Mouse (Mus musculus) forebrain, embryonic 16.5 days (tissue): ENCODE measurements around the gene Rph3al. TPM values are rescaled to one million over a fixed set of nuclear protein-coding genes. Genes with fewer than 3 reads are reported as not detected.

Experiments
- ATAC-seq: fragments of 200-750 bp; cut with Nextera tagmentation; 2 replicates; pipeline ENCODE4 v1.8.0; 2017; ENCODE audit warnings: mild to moderate bottlenecking, moderate library complexity
- H3K27ac ChIP-seq: fragments of 300-500 bp; sonication (generic); 2 replicates; pipeline ENCODE4 v1.5.1; 2014; ENCODE audit warnings: low read length, control low read depth
- H3K27me3 ChIP-seq: fragments of 300-500 bp; sonication (generic); replicated peaks from 2 replicates; pipeline ENCODE4 v1.6.1; 2014; ENCODE audit warnings: low read length; ENCODE audit not compliant: control insufficient read depth, insufficient read depth
- H3K36me3 ChIP-seq: fragments of 300-500 bp; sonication (generic); 2 replicates; pipeline ENCODE4 v1.6.1; 2014; ENCODE audit not compliant: control insufficient read depth, insufficient read depth
- H3K4me1 ChIP-seq: fragments of 300-500 bp; sonication (generic); replicated peaks from 2 replicates; pipeline ENCODE4 v1.6.1; 2014; ENCODE audit warnings: low read length; ENCODE audit not compliant: control insufficient read depth, insufficient read depth
- H3K4me2 ChIP-seq: fragments of 300-500 bp; sonication (generic); 2 replicates; pipeline ENCODE4 v1.6.1; 2014; ENCODE audit warnings: mild to moderate bottlenecking, low read length, control low read depth
- H3K4me3 ChIP-seq: fragments of 300-500 bp; sonication (generic); replicated peaks from 2 replicates; pipeline ENCODE4 v1.5.1; 2014; ENCODE audit warnings: mild to moderate bottlenecking, low read length, control low read depth
- H3K9ac ChIP-seq: fragments of 300-500 bp; sonication (generic); replicated peaks from 2 replicates; pipeline ENCODE4 v1.6.1; 2014; ENCODE audit warnings: low read depth, low read length, control low read depth
- H3K9me3 ChIP-seq: fragments of 300-500 bp; sonication (generic); 2 replicates; pipeline ENCODE4 v1.6.1; 2016; ENCODE audit warnings: low read length; ENCODE audit not compliant: control insufficient read depth
- WGBS: fragments of 180-500 bp; shearing (Covaris S2); extraction: QIAGEN DNeasy Blood & Tissue Kit; methylation state at CpG from one replicate; pipeline ENCODE4 v1.1.7; 2014; 5-methylcytosine and 5-hydroxymethylcytosine counted together
- polyA plus RNA-seq: library from polyadenylated mRNA; unstranded; fragments of >200 nt; fragmentation: Nextera tagmentation; extraction: Ambion mirVana; gene quantifications from 2 replicates; pipeline ENCODE4 v1.2.1, GENCODE M21; 2015

The Rph3al gene
- polyA plus RNA-seq, 1 experiment from 2014 or later = 2.0 TPM

GRCm38 (mm10) chr11:75919139-75919538, 19.1 kb downstream of the Rph3al start:
- ATAC-seq = no peak
- WGBS = 92% methylated on average over 6 of the region's 6 CpGs

GRCm38 (mm10) chr11:75917340-75917739, 20.9 kb downstream of the Rph3al start:
- ATAC-seq = no peak
- H3K9ac ChIP-seq = no peak overlapping the region
- no peak overlapping the region for H3K4me3 ChIP-seq
- H3K27me3 ChIP-seq = no peaks in the 10 kb centered on the region
- H3K4me1 ChIP-seq = no peaks in the 10 kb centered on the region
- H3K4me2 ChIP-seq = no peak overlapping the region
- 80% methylated on average over 3 of the region's 3 CpGs for WGBS
- no peak overlapping the region for H3K27ac ChIP-seq
- H3K9me3 ChIP-seq = no peaks in the 10 kb centered on the region
- no peaks in the 10 kb centered on the region for H3K36me3 ChIP-seq

More at GRCm38 (mm10) chr11:75919139-75919538, 19.1 kb downstream of the Rph3al start:
- Histone ChIP-seq H3K9ac (no peak overlapping the region), H3K4me1 (no peaks in the 10 kb centered on the region), H3K4me3 (no peak overlapping the region), H3K27ac (no peak overlapping the region), H3K4me2 (no peak overlapping the region), H3K36me3 (no peaks in the 10 kb centered on the region), H3K27me3 (no peaks in the 10 kb centered on the region), H3K9me3 (no peaks in the 10 kb centered on the region)

GRCm38 (mm10) chr11:75913953-75914352, 24.3 kb downstream of the Rph3al start:
- H3K27ac ChIP-seq = no peak overlapping the region
- H3K9me3 ChIP-seq = no peaks in the 10 kb centered on the region
- H3K36me3 ChIP-seq = no peaks in the 10 kb centered on the region
- no peaks in the 10 kb centered on the region for H3K27me3 ChIP-seq
- no peak for ATAC-seq
- H3K4me2 ChIP-seq = no peak overlapping the region
- no peak overlapping the region for H3K4me3 ChIP-seq
- no peak overlapping the region for H3K9ac ChIP-seq
- no peaks in the 10 kb centered on the region for H3K4me1 ChIP-seq
- WGBS = 65% methylated on average over 3 of the region's 3 CpGs

GRCm38 (mm10) chr11:75912944-75913657, 25.1 kb downstream of the Rph3al start:
- 54% methylated on average over 10 of the region's 10 CpGs for WGBS
- Histone ChIP-seq H3K4me2 (no peak overlapping the region), H3K9ac (no peak overlapping the region), H3K9me3 (no peaks in the 10 kb centered on the region), H3K4me3 (no peak overlapping the region), H3K27me3 (no peaks in the 10 kb centered on the region), H3K4me1 (no peaks in the 10 kb centered on the region), H3K27ac (no peak overlapping the region), H3K36me3 (no peaks in the 10 kb centered on the region)
- ATAC-seq = no peak

GRCm38 (mm10) chr11:75911962-75912361, 26.3 kb downstream of the Rph3al start:
- H3K4me2 ChIP-seq = no peak overlapping the region
- H3K9ac ChIP-seq = no peak overlapping the region
- H3K9me3 ChIP-seq = no peaks in the 10 kb centered on the region
- H3K27ac ChIP-seq = no peak overlapping the region
- no peak overlapping the region for H3K4me3 ChIP-seq
- no peak for ATAC-seq
- no peaks in the 10 kb centered on the region for H3K36me3 ChIP-seq
- no peaks in the 10 kb centered on the region for H3K4me1 ChIP-seq
- 97% methylated on average over 1 of the region's 1 CpGs for WGBS
- H3K27me3 ChIP-seq = no peaks in the 10 kb centered on the region

GRCm38 (mm10) chr11:75909702-75910429, 28.4 kb downstream of the Rph3al start:
- no peaks in the 10 kb centered on the region for H3K27me3 ChIP-seq
- WGBS = 79% methylated on average over 9 of the region's 9 CpGs

GRCm38 (mm10) chr11:75907406-75907805, 30.8 kb downstream of the Rph3al start:
- no peaks in the 10 kb centered on the region for H3K36me3 ChIP-seq
- peaks cover 3% of the 10 kb centered on the region; the same call in 1 of the 2 replicates for H3K4me1 ChIP-seq
- 72% methylated on average over 4 of the region's 4 CpGs for WGBS
- no peak overlapping the region for H3K9ac ChIP-seq
- no peaks in the 10 kb centered on the region for H3K9me3 ChIP-seq
- no peak overlapping the region for H3K4me2 ChIP-seq
- H3K27me3 ChIP-seq = no peaks in the 10 kb centered on the region
- no peak for ATAC-seq
- H3K4me3 ChIP-seq = no peak overlapping the region
- no peak overlapping the region for H3K27ac ChIP-seq

More at GRCm38 (mm10) chr11:75909702-75910429, 28.4 kb downstream of the Rph3al start:
- Histone ChIP-seq H3K27ac (no peak overlapping the region), H3K4me2 (no peak overlapping the region), H3K9me3 (no peaks in the 10 kb centered on the region), H3K4me3 (no peak overlapping the region), H3K36me3 (no peaks in the 10 kb centered on the region), H3K9ac (no peak overlapping the region), H3K4me1 (no peaks in the 10 kb centered on the region)
- no peak for ATAC-seq

GRCm38 (mm10) chr11:75906556-75906955, 31.7 kb downstream of the Rph3al start:
- WGBS = 55% methylated on average over 12 of the region's 12 CpGs
- Histone ChIP-seq H3K27me3 (no peaks in the 10 kb centered on the region), H3K4me1 (peaks cover 3% of the 10 kb centered on the region; the same call in 1 of the 2 replicates), H3K9ac (no peak overlapping the region), H3K4me3 (no peak overlapping the region), H3K27ac (no peak overlapping the region), H3K9me3 (no peaks in the 10 kb centered on the region), H3K4me2 (no peak overlapping the region), H3K36me3 (no peaks in the 10 kb centered on the region)
- ATAC-seq = no peak

- Histone ChIP-seq H3K9ac (no peak overlapping the region), H3K9me3 (no peaks in the 10 kb centered on the region), H3K4me1 (peaks cover 4% of the 10 kb centered on the region; the same call in 1 of the 2 replicates), H3K27me3 (no peaks in the 10 kb centered on the region), H3K4me3 (no peak overlapping the region), H3K36me3 (no peaks in the 10 kb centered on the region), H3K4me2 (no peak overlapping the region), H3K27ac (no peak overlapping the region)
- no peak for ATAC-seq
- WGBS = 83% methylated on average over 6 of the region's 6 CpGs
These were observed 33.2 kb downstream of the Rph3al start for GRCm38 (mm10) chr11:75904982-75905381.
